Mouse (Mus musculus) testis, adult 2 months (tissue): Measurements from ENCODE around the gene Maco1. TPM values are rescaled to one million over a fixed set of nuclear protein-coding genes. Genes with fewer than 3 reads are reported as not detected.

ENCODE experiments used
- H3K27ac ChIP-seq: fragments of 200-500 bp; 2 replicates; pipeline ENCODE4 v1.5.1; 2012; ENCODE audit warnings: low read depth, low read length; ENCODE audit not compliant: control insufficient read depth, insufficient read depth
- H3K27me3 ChIP-seq: fragments of 200-500 bp; 2 replicates; pipeline ENCODE4 v1.6.1; 2012; ENCODE audit warnings: mild to moderate bottlenecking, low read length, moderate library complexity; ENCODE audit not compliant: control insufficient read depth, insufficient read depth
- H3K36me3 ChIP-seq: fragments of 200-500 bp; 2 replicates; pipeline ENCODE4 v1.6.1; 2012; ENCODE audit warnings: mild to moderate bottlenecking, low read length; ENCODE audit not compliant: control insufficient read depth, insufficient read depth
- H3K4me1 ChIP-seq: fragments of 200-500 bp; 2 replicates; pipeline ENCODE4 v1.6.1; 2012; ENCODE audit warnings: low read length; ENCODE audit not compliant: control insufficient read depth, insufficient read depth
- H3K4me3 ChIP-seq: fragments of 200-500 bp; 2 replicates; pipeline ENCODE4 v1.5.1; 2012; ENCODE audit warnings: low read depth, mild to moderate bottlenecking, low read length, moderate library complexity, mixed read lengths; ENCODE audit not compliant: control insufficient read depth
- CTCF ChIP-seq: fragments of 200-500 bp; IDR thresholded peaks from 2 replicates; pipeline ENCODE4 v1.5.1; 2012; ENCODE audit warnings: low read depth, mild to moderate bottlenecking, inconsistent platforms, low read length, moderate library complexity; ENCODE audit not compliant: control insufficient read depth, insufficient read depth, insufficient replicate concordance
- POLR2A ChIP-seq: fragments of 200-500 bp; IDR thresholded peaks from 2 replicates; pipeline ENCODE4 v1.6.1; 2012; ENCODE audit warnings: low read depth, mild to moderate bottlenecking, inconsistent platforms, low read length, moderate library complexity; ENCODE audit not compliant: control insufficient read depth
- polyA plus RNA-seq: library from polyadenylated mRNA; depleted of rRNA; stranded (reverse); fragments of >200 nt; gene quantifications from 2 replicates; pipeline ENCODE4 v1.2.3, GENCODE M21; 2012

Maco1 gene
- polyA plus RNA-seq, 1 experiment = 15.7 TPM

- no peak for TF ChIP-seq POLR2A
- TF ChIP-seq CTCF = no peak
- no peaks in the 10 kb centered on the region for H3K36me3 ChIP-seq
- H3K27ac ChIP-seq = no peak overlapping the region
- peaks cover 3% of the 10 kb centered on the region for H3K4me1 ChIP-seq
- H3K4me3 ChIP-seq = no peak overlapping the region
- no peaks in the 10 kb centered on the region for H3K27me3 ChIP-seq
Measured at GRCm38 (mm10) chr4:134868065-134868464, 14.9 kb upstream of the Maco1 start.

DNA sequence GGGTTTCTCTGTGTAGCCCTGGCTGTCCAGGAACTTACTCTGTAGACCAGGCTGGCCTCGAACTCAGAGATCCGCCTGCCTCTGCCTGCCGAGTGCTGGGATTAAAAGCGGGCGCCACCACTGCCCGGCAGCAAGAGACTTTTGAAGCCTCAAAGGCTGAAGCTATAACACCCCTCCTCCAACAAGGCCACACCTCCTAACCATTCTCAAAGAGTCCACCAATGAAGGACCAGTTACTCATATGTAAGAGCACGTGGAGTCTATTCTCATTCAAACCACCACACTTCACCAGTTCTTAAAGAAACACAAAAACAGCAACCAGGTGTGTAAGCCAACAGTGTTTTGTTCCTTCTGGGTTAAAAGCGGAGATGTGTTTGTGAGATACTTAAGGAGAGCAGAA lies 14.5 kb upstream of the Maco1 start:
- Histone ChIP-seq H3K27me3 (no peaks in the 10 kb centered on the region), H3K36me3 (no peaks in the 10 kb centered on the region), H3K27ac (no peak overlapping the region), H3K4me1 (peaks cover 3% of the 10 kb centered on the region), H3K4me3 (no peak overlapping the region)
- TF ChIP-seq CTCF (no peak), POLR2A (no peak)

- Histone ChIP-seq H3K27ac (no peak overlapping the region), H3K4me3 (no peak overlapping the region), H3K27me3 (no peaks in the 10 kb centered on the region), H3K36me3 (no peaks in the 10 kb centered on the region), H3K4me1 (peaks cover 3% of the 10 kb centered on the region)
- TF ChIP-seq POLR2A (no peak), CTCF (no peak)
Measured at GRCm38 (mm10) chr4:134867213-134867612, 14.1 kb upstream of the Maco1 start.

DNA sequence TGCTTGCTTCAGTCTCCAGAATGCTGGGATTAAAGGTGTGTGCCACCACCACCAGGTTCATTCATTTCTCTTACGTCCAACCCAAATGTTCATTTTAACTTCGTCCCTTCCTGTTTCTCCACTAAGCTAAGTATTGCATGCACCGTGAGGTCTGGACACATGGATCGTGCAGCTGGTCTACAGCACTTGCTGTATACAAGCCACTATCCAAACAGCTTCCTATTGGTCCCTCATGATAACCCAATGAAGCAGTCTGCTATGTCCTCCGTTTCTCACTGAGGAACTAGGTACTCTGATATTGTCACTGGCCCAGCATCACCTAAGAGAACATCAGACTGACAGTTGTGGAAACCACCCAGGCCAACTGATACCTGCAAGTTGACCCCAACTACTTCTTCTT lies 12.6 kb upstream of the Maco1 start:
- H3K27ac ChIP-seq = no peak overlapping the region
- no peak overlapping the region for H3K4me3 ChIP-seq
- no peaks in the 10 kb centered on the region for H3K36me3 ChIP-seq

DNA sequence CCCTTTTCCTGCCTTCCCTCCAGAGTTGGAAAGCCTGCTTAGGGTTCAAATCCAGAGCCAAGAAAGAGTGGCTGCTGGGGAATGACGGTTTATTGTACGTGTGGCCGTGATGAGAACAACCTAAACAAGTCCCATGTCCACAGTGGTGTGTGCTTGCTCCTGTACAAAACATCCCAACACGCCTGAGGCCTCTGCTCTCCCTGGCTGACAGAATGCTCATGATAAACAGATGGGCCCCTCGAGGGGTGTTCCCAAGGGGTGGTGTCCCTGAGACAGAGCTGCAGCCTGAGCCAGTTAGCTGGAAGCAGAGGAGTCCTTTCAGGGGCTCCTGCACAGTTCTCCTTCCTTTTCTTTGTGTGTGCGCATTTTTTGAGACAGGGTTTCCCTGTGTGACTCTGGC lies 12.2 kb upstream of the Maco1 start:
- H3K4me3 ChIP-seq = no peak overlapping the region
- TF ChIP-seq CTCF = no peak
- TF ChIP-seq POLR2A = no peak
- H3K27me3 ChIP-seq = no peaks in the 10 kb centered on the region
- H3K27ac ChIP-seq = no peak overlapping the region
- no peaks in the 10 kb centered on the region for H3K36me3 ChIP-seq
- peaks cover 3% of the 10 kb centered on the region for H3K4me1 ChIP-seq

More for the DNA sequence above, 12.6 kb upstream of the Maco1 start:
- peaks cover 3% of the 10 kb centered on the region for H3K4me1 ChIP-seq
- H3K27me3 ChIP-seq = no peaks in the 10 kb centered on the region
- TF ChIP-seq CTCF (no peak), POLR2A (no peak)

DNA sequence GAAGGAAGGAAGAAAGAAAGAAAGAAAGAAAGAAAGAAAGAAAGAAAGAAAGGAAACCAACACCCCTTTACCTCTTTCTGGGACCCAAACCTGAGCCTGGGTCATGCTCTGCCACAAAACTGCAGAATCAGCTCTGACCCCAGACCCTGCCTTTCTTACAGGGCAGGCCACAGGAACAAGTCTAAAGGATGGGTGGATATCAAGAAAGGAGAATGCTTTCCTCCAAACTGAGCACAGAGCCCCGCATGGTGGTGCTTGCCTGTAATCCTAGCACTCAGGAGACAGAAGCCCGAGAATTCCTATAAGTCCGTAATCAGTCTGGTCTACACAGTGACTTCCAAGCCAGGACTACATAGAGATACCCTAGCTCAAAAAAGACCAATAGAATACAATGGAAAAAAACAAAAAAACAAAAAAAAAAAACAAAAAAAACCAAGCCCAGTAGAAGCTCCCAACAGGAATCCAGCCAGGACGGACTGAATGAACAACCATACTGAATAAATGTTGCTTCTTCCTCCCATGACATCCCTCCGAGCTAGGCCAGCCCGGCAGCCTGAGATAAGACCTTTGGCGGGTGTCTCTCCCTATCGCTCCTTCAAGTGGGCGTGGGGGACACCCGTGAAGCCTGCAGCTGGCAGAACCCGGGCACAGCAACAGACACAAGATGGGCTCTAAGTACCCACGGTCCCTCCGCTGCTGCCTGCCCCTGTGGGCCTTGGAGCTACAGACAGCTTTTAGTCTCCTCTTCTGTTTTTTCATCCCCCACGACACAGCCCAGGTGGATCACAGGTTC lies 11.0 kb upstream of the Maco1 start, which contains the start of gene Rhd:
Rhd (plus strand) TSS at position 600 of the 793 bp plus-strand sequence.
- Histone ChIP-seq H3K27ac (no peak within 1 kb of the TSS), H3K4me3 (no peak within 1 kb of the TSS), H3K4me1 (peaks cover 3% of the 10 kb centered on the region), H3K27me3 (no peaks in the 10 kb centered on the region), H3K36me3 (no peaks in the 10 kb centered on the region)
- TF ChIP-seq CTCF = no peak
- TF ChIP-seq POLR2A = no peak

DNA sequence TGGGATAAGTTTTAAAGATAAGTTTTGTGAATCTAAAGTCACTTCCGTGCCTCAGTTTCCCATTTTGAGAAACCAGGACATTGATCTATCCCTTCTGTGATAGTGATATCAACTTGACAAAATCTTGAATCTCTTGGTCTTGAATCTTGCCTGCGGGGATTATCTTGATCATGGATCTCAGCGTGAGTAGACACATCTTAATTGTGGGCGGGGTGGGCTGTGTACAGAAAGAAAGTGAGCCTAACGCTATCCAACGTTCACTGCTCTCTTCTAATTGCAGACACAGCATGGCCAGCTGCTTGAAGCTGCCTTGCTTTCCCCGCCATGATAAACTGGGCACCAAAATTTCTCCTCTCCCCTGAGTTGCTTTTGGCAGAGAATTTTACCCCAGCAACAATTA lies 9.9 kb upstream of the Maco1 start:
- no peak overlapping the region for H3K4me3 ChIP-seq
- H3K27ac ChIP-seq = no peak overlapping the region
- H3K36me3 ChIP-seq = no peaks in the 10 kb centered on the region
- H3K27me3 ChIP-seq = no peaks in the 10 kb centered on the region
- TF ChIP-seq POLR2A (no peak), CTCF (no peak)
- H3K4me1 ChIP-seq = peaks cover 3% of the 10 kb centered on the region; the same call in 1 of the 2 replicates
